Mouse (Mus musculus) activated CD4-positive, CD25-positive, alpha-beta regulatory T cell, adult 4 months (primary cell): ENCODE results near the gene Stk19. TPM values are rescaled to one million over a fixed set of nuclear protein-coding genes. Genes with fewer than 3 reads are reported as not detected.

ENCODE experiments used
- ATAC-seq: one replicate; pipeline ENCODE4 v1.8.0; 2017
- polyA plus RNA-seq, 2 experiments: library from polyadenylated mRNA; unstranded; fragments of 100-300 nt; shearing (Covaris generic); gene quantifications; one replicate each; pipeline ENCODE4 v1.2.1; 2017

Gene Stk19
- 10 to 100 TPM; 37.3 to 51.6 TPM for polyA plus RNA-seq

DNA sequence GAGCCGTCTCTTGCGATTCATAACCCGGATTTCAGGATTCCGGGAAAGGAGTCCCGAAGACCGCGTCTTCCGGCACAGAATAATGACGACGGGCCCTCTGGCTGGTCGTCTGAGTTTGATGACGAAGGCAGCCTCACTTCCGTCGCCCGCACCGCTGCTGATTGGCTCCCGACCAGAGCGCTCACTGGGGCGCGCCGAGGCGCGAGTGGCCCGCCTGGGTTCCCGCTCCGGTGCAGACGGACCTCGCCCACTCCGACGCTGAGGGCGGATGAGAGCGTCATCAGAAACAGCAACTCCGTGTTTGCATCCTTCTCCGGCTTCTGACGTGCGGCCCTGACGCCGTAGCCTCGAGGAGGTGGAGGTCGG lies at the start of gene Stk19, which contains the start of gene Dxo:
Gene Stk19 (minus strand): TSS at position 90 of the 366 bp plus-strand sequence.
Gene Dxo (plus strand): TSS at position 164 of the 366 bp plus-strand sequence.
- peak; percentile 96 for ATAC-seq

DNA sequence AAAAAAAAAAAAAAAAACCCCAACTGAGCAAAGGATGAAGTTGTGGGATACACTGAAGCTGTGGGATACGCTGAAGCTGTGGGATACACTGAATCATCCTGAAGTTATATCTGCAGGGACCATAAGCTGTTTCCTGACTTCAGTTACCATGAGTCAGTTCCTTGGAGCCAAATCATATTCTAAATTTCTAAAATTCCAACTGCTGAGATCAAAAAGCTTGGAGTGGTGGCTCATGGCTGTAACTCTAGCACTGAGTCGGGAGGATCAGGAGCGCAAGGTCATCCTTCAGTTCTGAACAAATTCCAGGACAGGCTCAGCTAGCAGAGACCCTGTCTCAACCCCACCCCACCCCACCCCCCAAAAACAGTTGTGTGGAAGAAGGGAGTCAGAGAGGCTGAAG lies 48.9 kb upstream of the Stk19 start:
- no peak for ATAC-seq

DNA sequence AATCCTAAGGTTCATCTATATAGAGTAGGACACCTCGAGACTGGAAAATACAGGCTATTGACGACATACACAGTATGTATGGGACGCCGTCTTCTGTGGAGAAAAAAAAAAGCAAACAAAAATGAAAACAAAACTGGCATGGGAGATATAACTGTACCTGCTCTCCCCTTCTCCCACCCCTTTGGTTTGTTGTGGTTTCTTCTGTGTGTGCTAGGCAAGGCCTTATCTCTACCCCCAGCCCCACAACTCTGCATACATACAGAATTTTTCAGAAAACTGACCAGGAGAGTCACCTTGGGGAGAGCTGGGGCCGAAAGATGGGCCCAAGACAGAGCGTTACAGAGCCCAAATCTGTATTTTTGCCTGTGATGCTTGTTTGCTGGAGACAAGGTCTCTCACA lies 48.0 kb upstream of the Stk19 start:
- no peak for ATAC-seq

DNA sequence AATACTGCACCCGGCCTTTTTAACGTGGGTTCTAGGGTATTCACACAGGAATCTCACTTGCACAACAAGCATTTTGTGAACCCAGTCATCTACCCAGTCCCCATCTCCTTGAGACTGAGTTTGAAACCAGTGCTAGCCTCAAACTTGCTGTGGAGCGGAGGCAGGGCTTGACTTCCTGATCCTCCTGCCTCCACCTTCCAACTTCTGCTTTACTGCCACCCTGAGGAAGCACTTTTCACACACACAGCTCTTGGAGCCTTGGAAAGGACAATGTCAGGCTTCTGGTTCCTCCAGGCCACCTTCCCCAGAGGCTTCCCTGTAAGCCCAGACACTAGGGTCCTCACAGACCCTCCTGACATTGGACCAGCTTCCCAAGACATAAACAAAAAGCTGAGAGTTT lies 46.6 kb upstream of the Stk19 start:
- no peak for ATAC-seq

DNA sequence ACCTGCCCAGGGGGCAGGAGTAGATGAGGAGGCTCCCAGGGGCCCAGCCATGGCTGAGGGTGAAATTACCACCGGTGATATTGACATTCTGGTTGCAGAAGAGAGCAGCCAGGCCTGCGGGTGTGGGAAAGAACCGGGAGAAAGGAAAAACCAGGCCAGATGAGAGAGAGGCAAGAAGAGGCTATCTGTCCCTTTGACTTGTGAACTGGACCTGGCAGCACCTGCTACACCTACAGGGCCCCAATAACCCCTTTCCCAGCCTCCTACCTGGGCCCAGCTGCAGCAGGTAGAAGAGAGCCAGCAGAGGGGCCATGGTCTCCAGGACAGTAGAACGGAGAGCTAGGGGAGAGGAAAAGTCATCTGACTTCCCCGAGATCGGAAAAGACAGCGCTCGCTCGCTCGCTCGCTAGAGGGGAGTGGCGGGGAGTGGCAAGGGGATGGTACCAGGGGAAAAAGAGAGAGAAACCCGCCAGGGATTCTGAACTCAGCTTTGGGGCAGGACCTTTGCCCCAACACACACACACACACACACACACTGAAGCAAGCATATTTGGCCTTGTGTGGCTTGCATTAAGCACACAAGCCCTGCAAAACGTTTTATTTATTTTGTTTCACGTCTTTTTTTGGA lies 45.1 kb upstream of the Stk19 start, which contains the start of gene Gm20547:
Gene Gm20547 (minus strand): TSS at position 360 of the 628 bp plus-strand sequence.
- ATAC-seq = no peak

DNA sequence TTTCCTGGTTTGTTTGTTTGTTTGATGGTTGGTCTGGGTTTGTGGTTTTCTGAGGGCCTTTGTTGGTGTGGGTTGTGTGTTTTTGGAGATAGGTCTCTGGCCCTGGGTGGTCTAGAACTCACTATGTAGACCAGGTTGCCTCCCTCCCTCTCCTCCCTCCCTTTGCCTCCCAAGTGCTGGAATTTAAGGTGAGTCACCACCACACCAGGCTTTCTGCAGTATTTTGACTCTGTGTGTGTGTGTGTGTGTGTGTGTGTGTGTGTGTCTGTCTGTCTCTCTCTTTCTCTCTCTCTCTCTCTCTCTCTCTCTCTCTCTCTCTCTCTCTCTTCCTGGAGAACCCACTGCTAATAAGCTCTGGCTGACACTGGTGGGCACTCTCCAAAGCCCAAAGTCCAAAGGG lies 44.4 kb upstream of the Stk19 start:
- no peak for ATAC-seq

DNA sequence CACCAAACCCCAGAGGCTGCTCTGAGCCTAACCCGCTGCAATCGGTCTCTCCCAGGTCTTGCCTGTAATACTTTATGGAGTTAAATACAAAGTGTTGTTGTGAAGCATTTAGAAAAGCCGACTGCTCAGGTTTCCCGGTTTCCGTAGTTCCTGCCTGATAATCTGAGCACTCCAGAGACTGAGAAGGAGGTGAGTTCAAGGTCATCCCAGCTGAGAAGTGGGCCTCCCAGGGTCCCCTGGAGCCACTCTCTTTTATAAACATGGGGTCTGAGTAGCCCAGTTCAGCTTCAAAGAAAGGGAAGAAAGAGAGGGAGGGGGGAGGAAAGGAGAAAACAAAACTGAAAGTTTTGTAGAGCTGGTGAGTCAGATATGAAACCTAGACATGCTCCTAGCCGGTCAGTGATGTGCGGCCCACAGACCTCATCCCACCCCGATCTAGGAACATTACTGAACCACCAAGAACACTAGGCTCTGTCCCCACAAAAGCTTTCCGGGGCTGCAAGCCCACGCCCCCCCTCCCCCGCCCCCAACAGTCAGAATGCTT lies 42.7 kb upstream of the Stk19 start, which contains the start of gene Zbtb12:
Gene Zbtb12 (plus strand): TSS at position 148 of the 544 bp plus-strand sequence.
- ATAC-seq = peak; percentile 69

DNA sequence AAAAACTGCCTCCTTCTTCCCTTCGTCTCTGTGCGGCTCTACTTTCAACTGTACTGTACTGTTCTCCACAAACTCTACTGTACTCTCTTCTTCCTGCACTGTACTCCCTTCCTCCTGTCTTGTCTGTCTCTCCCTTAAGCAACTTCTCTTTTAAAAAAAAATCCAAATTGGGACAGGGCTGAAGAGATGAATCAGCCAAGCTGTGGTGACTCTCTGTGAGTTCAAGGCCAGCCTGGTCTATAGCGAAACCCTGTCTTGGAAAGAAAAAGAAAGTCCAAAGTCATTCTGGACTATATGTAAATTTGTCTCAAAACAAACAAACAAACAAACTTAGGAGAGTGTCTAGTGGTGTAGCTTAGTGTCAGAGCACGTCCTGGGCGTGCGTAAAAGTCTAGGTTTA lies 37.6 kb upstream of the Stk19 start:
- no peak for ATAC-seq

DNA sequence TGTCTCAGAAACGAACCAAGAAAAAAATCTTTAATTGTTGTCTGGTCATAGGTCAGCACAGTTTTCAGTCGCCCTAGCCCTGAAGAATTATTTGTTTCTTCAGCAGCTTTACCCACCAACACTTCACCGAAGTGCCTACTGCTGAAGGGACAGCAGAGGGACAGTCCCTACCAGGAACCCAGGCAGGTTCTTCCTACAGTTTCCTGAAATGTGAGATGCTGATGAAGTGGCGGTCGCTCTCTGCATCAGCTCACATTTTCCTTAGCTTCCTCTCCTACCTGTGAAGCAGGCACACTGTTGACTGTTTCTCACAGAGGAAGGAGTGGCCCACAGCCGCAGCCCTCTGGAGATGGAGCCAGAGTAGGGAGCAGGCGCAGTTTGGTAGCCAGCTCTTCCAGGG lies 29.2 kb upstream of the Stk19 start:
- no peak for ATAC-seq

DNA sequence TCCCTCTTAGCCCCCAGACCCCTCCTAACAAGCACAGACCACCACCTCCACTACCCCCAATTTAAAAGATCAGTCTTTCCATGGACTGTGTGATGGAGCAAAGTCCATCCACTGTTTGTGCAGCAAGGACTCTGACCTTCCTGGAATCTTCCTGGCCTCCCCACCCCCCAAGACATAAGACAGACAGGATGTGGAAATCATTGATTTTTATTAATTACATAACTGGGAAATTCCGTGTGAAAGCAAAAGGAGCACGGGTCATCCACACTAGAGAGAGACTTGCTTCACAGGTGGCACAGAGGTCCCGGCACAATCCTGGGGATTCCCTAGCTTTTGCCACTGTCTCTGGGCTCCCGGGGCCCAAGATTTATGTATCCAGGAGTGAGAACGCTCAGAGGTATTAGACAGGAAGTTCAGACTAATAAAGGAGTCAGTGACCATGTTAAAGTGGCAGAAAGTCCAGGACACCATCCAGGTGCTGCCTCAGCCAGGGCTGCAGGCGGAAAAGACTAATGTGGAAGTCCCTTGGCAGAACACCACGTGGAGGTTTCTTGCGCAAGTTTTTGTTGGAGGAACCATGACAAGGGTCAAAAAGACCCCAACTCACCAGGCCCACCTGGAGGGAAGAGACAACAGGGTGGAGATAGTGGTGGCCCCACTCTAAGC lies 25.8 kb upstream of the Stk19 start, which contains the start of gene Cfb:
Gene Cfb (minus strand): TSS at position 103 of the 666 bp plus-strand sequence.
- ATAC-seq = no peak

DNA sequence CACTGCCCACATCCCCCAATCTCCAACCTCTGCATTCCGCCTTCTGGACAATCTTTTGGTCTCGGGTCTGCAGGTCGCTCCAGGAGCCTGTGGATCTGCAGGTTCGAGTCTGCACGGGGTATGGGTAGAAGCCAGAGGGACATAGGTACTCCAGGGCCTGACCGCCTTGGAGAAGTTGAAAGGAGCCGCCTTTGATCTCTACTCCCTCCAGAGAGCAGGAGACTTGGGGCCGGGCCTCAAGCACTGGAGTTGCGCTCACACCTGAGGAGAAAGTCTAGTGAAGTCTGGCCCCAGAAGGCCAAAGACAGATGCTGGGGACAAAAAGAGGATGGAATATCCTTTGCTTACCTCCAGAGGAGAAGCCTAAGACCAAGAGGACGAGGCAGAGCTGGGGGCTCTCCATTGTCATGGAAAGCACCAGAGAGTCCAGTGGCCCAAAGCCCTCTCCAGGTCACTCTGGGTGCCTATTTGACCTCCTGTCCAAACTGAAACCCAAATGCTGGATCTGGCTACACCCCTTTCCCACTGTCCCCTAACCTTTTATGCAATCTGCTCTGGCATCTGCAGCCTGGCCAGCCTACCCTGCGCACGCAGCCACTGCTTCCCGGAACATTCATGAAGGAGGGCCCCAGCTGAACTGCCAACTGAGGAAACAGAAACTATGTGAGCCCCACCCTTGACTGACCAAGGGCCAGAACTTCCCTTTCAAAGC lies 25.1 kb upstream of the Stk19 start:
- no peak for ATAC-seq

DNA sequence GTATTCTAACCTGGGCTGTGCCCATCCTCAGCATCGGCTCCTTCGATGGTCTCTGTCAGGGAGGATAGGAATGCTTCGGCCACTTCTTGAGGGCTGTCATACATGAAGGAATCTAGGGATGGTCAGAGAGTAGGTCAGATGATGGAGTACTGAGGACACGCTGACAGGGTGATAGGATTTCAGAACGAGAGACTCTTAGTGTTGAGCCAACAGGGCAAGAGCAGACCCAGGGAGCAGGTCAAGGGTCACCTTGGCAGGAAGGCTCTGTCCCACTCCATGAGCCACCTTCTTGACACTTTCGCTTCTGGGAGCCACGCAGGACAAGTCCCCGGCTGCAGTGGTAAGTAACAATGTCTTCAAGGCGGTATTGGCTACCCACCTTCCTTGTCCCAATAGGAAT lies 23.8 kb upstream of the Stk19 start:
- no peak for ATAC-seq

DNA sequence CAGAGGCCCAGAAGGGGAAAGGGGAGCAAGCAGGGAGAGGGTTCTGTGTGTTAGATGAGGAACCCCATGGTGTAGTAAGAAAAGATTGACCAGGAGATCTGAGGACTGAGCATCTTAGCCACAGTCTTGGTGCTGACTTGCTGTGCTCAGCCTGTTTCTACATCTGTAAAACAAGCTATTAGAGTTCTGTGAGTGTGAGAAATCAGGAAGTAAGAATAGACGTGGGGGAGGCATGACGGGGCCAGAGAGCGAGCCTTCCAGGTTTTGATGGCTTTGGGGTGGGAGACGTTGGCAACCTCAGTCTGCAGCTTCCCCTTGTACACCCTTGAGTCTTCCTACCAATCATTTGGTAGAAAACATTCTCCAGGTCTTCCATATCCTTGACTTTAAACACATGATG lies 21.9 kb upstream of the Stk19 start:
- no peak for ATAC-seq

DNA sequence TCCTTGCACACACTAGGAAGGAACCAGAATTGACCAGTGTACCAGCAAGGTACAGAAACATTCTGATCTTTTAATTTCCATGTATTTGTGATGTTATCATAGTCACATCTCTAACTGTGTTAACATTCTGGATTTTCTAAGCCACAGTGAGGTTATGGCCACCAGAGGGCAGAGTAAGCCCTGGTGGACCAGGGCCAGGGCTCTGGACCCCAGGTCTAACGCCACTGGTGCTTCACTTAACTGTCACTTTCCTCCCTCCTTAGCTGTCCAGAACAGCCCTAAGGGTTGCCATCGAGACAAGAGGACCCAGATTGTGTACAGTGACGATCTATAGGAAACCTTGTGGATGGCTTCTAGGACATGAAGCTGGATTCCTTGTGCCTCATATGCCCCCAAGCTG lies 19.1 kb upstream of the Stk19 start:
- ATAC-seq = no peak

DNA sequence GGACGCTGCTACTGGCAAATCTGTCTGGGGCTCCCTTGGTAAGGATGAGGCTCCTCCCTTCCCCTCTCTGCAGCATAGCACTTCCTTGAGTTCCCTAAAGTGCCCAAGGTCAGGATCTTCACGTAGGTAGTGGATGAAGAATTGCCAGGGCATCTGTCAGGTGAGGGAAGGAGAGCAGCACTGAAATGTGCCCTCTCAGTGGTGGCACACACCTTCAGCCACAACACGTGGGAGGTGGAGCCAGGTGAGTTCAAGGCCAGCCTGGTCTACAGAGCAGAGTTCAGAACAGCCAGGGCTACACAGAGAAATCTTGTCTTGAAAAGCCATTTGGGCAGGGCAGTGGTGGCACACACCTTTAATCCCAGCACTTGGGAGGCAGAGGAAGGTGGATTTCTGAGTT lies 18.0 kb upstream of the Stk19 start:
- no peak for ATAC-seq

DNA sequence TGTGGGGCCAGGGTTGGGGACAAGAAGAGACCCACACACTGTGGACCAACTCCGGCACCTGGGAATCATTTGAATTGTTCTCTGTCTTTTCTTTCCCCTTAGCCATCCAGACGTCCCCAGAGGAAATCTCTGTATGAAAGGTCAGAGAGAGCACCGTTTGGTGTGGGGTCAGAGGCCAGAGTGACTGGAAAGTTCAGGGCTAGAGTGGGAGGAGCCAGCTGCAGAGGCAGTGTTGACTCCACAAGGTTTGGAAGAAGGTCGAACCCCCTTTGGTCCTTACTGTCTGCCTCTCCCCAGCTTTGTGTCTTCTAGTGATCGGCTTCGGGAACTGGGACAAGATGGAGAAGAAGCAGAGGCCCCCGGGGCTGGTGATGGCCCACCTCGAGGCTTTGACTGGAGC lies 16.8 kb upstream of the Stk19 start:
- no peak for ATAC-seq

DNA sequence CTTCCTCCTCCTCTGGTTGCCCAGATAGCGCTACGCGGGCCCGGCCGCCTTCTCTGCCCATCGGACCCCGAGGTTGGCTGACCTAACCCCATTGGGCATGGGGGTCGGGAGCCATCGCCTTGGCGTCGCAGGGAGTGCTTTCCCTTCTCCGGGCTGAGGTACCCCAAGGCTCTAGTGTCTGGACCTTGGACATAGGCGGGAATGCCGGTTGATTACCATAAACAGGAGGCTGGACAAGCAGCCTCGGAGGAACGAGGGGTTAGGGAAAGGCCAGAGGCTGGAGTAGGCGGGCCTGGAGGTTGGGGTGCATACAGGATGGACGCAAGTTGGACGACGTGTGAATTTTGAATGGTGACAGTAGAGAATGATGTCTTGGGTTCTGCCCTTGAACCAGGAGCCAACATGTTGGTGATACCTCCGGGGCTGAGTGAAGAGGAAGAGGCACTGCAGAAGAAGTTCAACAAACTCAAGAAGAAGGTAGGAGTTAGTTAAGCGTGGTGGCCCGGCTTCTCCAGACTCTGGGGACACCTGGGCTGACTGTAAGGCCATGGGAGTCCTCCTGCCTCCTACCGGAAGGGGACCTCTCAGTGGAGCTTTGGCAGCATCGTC lies 13.9 kb upstream of the Stk19 start:
- no peak for ATAC-seq

DNA sequence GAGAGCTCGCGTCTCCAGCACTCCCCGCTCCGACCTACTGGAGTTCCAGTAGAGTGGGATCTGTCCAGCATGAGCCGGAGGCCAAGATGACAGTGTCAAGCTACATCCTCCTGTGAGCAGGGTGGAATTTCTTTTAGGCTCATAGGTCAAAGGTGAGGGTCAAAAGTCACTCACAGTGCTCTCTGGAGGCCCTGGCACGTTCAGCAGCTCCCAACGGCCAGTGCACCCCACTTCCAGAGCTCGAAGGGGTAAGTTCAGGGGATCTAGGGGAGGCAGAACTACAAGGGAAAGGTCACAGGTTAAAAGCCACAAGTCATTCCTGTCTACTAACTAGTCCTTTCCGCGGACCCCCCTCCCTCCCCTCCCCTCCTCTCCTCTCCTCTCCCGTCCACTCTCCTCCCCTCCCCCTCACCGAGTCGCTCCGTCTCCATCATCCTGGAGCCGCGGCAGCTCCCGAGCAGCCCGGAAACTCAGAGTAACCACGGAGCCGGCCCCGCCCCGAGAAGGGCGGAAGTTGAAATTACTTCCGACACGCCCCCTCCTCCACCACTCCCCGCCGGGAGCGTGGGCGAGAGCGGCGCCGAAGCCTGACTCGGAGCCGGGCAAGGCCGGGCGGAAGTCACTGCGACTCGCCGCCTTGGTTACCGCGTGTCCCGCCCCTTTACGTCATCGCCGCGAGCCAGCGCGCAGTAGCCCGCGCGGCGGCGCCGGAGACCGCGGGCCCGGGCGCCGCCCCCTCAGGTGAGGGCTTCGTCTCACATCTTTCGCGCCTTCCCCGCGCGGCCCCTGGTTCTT lies 13.2 kb upstream of the Stk19 start, which contains the start of the genes Skiv2l and Nelfe:
Gene Skiv2l (minus strand): TSS at position 489 of the 795 bp plus-strand sequence.
Gene Nelfe (plus strand): TSS at position 670 of the 795 bp plus-strand sequence.
- peak; percentile 98 for ATAC-seq

DNA sequence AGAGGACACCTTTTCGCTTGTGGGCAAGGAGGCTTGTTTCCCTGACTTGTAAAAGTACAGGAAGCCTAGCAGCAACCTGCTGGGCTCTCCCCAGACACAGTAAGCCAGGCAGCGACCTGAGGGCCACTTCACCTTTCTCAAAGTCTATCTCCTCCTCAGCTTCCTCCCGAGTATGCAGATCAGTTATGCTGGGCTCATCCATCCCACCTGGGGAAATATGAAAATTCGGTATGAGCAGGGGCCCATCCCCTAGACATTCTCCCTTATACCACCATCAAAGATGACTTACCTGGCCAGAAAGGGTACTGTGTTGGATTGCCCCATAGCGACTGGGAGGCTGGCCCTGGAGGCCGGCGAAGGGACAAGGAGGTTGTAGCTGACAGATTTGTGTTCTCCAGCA lies 10.9 kb upstream of the Stk19 start:
- ATAC-seq = no peak

DNA sequence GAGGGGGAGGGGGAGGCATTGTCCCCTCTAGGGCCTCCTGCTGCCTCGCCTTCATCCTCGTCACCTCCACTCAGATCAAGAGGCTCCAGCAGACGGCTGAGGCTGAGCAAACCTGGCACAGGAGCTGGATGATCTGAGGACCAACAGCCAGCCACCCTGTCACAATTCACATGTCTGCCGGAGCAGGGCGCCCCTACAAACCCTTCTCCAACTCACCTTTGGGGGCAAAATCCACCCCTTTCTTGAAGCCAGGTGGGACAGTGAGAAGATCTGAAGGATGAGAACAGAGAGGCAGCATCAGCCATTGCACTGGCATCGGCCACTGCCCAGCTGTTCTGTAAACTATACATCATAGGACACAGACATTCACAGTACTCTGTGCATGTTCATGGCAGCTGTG lies 10.4 kb upstream of the Stk19 start:
- no peak for ATAC-seq

DNA sequence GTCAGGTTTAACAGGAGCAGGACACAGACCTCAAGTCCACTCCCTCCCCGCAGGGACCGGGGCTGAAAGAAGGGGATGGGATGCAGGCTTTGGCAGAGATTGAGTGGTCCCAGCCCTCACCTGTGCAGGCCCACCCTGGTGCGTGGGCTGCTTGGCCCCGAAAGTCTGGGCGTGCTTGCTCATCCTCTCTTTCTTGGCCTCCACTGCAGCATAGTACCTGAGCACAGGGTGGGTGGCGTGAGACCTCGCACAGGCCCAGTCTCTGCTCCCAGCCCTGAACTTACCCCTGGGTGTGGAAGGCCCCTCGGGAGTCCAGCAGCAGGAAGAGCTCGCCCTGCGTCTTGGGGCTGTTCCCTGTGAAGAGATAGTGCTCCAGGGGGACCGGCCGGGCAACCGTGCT lies 8.1 kb upstream of the Stk19 start:
- ATAC-seq = no peak

DNA sequence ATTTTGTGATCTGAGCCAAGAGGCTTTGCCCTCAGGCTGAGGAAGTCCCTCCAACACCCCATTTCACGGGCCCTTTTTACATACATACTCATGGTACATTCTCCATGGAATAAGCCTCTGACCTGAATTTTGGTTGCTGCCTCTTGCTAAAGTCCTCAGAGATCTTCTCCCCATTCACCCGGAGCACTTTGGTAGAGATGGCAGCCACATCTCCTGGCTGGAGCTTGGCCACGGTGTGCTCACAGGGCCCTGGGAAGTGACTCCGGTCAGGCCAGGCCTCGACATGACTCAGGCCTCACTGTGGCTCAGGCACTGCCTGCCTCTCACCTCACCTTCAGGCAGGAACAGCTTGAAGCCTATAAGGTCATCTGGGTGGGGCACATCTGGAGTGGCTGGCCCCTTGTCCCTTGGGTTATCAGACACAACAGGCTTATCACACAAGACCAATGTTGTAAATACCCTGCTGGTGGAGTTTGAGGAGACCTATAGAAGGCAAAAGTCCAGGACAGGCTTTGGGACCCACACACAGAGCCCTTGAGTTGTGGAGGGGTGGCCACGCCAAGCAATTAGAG lies 4.1 kb upstream of the Stk19 start:
- no peak for ATAC-seq
